Mouse (Mus musculus): Measurements from ENCODE around the gene Clec4b1. TPM values are rescaled to one million over a fixed set of nuclear protein-coding genes. Genes with fewer than 3 reads are reported as not detected.

Gene Clec4b1
- polyA plus RNA-seq (2014; fragmentation: Illumina TruSeq; extraction: RNeasy Lipid Tissue Mini Kit (QIAGEN cat#74804); ENCODE audit: insufficient read depth, low read depth, low replicate concordance): 6.6 TPM

GRCm38 (mm10) chr6:123049742-123050372, at the start of gene Clec4b1:
Gene Clec4b1 (plus strand): TSS chr6:123049962.

GRCm38 (mm10) chr6:123106128-123106527, 56.4 kb downstream of the Clec4b1 start, which contains the start of gene Clec4a2:
Gene Clec4a2 (plus strand): TSS chr6:123106428.

Other genes starting within 250 kb of the Clec4b1 start
- 2.6 TPM for gene Slc2a3, start 248.3 kb upstream of the Clec4b1 start, polyA plus RNA-seq (2014; fragmentation: Illumina TruSeq; extraction: RNeasy Lipid Tissue Mini Kit (QIAGEN cat#74804); ENCODE audit: insufficient read depth, low read depth, low replicate concordance)
- gene Foxj2, start 230.0 kb upstream of the Clec4b1 start, polyA plus RNA-seq (2014; fragmentation: Illumina TruSeq; extraction: RNeasy Lipid Tissue Mini Kit (QIAGEN cat#74804); ENCODE audit: insufficient read depth, low read depth, low replicate concordance): 9.4 TPM
- gene C3ar1, start 193.8 kb upstream of the Clec4b1 start, polyA plus RNA-seq (2014; fragmentation: Illumina TruSeq; extraction: RNeasy Lipid Tissue Mini Kit (QIAGEN cat#74804); ENCODE audit: insufficient read depth, low read depth, low replicate concordance): 1.5 TPM
- gene Necap1, start 175.5 kb upstream of the Clec4b1 start, polyA plus RNA-seq (2014; fragmentation: Illumina TruSeq; extraction: RNeasy Lipid Tissue Mini Kit (QIAGEN cat#74804); ENCODE audit: insufficient read depth, low read depth, low replicate concordance): 17.3 TPM
- 6.7 TPM for gene Clec4a1, start 128.1 kb upstream of the Clec4b1 start, polyA plus RNA-seq (2014; fragmentation: Illumina TruSeq; extraction: RNeasy Lipid Tissue Mini Kit (QIAGEN cat#74804); ENCODE audit: insufficient read depth, low read depth, low replicate concordance)
- 20.9 TPM for gene Clec4a3, start 97.4 kb upstream of the Clec4b1 start, polyA plus RNA-seq (2014; fragmentation: Illumina TruSeq; extraction: RNeasy Lipid Tissue Mini Kit (QIAGEN cat#74804); ENCODE audit: insufficient read depth, low read depth, low replicate concordance)
- gene Clec4a4, start 59.6 kb upstream of the Clec4b1 start, polyA plus RNA-seq (2014; fragmentation: Illumina TruSeq; extraction: RNeasy Lipid Tissue Mini Kit (QIAGEN cat#74804); ENCODE audit: insufficient read depth, low read depth, low replicate concordance): not detected
- gene Clec4a2, start 56.5 kb downstream of the Clec4b1 start, polyA plus RNA-seq (2014; fragmentation: Illumina TruSeq; extraction: RNeasy Lipid Tissue Mini Kit (QIAGEN cat#74804); ENCODE audit: insufficient read depth, low read depth, low replicate concordance): 13.4 TPM
- gene Clec4b2, start 122.9 kb downstream of the Clec4b1 start, polyA plus RNA-seq (2014; fragmentation: Illumina TruSeq; extraction: RNeasy Lipid Tissue Mini Kit (QIAGEN cat#74804); ENCODE audit: insufficient read depth, low read depth, low replicate concordance): not detected
- 25.8 TPM for gene Clec4n, start 179.9 kb downstream of the Clec4b1 start, polyA plus RNA-seq (2014; fragmentation: Illumina TruSeq; extraction: RNeasy Lipid Tissue Mini Kit (QIAGEN cat#74804); ENCODE audit: insufficient read depth, low read depth, low replicate concordance)
- gene Clec4d, start 212.1 kb downstream of the Clec4b1 start, polyA plus RNA-seq (2014; fragmentation: Illumina TruSeq; extraction: RNeasy Lipid Tissue Mini Kit (QIAGEN cat#74804); ENCODE audit: insufficient read depth, low read depth, low replicate concordance): 9.3 TPM
- 2.3 TPM for gene Clec4e, start 239.9 kb downstream of the Clec4b1 start, polyA plus RNA-seq (2014; fragmentation: Illumina TruSeq; extraction: RNeasy Lipid Tissue Mini Kit (QIAGEN cat#74804); ENCODE audit: insufficient read depth, low read depth, low replicate concordance)